Mouse (Mus musculus) forebrain, embryonic 11.5 days (tissue): ENCODE results near the gene Esp15. TPM values are rescaled to one million over a fixed set of nuclear protein-coding genes. Genes with fewer than 3 reads are reported as not detected.
"Not testable (repeated sequence)": the region's sequence is repeated elsewhere in the genome, so short reads cannot be mapped to it uniquely, and the experiment has no call there.

Source experiments
- ATAC-seq: fragments of 200-750 bp; cut with Nextera tagmentation; replicated peaks from 2 replicates; pipeline ENCODE4 v1.8.0; 2017; ENCODE audit warnings: moderate TSS enrichment; ENCODE audit not compliant: low FRiP score
- DNase-seq: peaks from one replicate; pipeline ENCODE4 v3.0.0-alpha.2; 2017; ENCODE audit warnings: low spot score
- H3K27ac ChIP-seq: fragments of 300-500 bp; sonication (generic); 2 replicates; pipeline ENCODE4 v1.5.1; 2014; ENCODE audit warnings: low read depth, low read length
- H3K27me3 ChIP-seq: fragments of 300-500 bp; sonication (generic); 2 replicates; pipeline ENCODE4 v1.6.1; 2014; ENCODE audit warnings: mild to moderate bottlenecking, low read length, mixed read lengths; ENCODE audit not compliant: control insufficient read depth, insufficient read depth
- H3K36me3 ChIP-seq: fragments of 300-500 bp; sonication (generic); 2 replicates; pipeline ENCODE4 v1.6.1; 2014; ENCODE audit warnings: mild to moderate bottlenecking, low read length, moderate library complexity, mixed read lengths; ENCODE audit not compliant: control insufficient read depth, insufficient read depth
- H3K4me1 ChIP-seq: fragments of 300-500 bp; sonication (generic); replicated peaks from 2 replicates; pipeline ENCODE4 v1.6.1; 2014; ENCODE audit warnings: low read length, mixed read lengths; ENCODE audit not compliant: control insufficient read depth, insufficient read depth
- H3K4me2 ChIP-seq: fragments of 300-500 bp; sonication (generic); 2 replicates; pipeline ENCODE4 v1.6.1; 2014; ENCODE audit warnings: low read depth, mild to moderate bottlenecking, low read length, moderate library complexity, mixed read lengths; ENCODE audit not compliant: severe bottlenecking
- H3K4me3 ChIP-seq: fragments of 300-500 bp; sonication (generic); 2 replicates; pipeline ENCODE4 v1.5.1; 2014; ENCODE audit warnings: low read depth, low read length
- H3K9ac ChIP-seq: fragments of 300-500 bp; sonication (generic); 2 replicates; pipeline ENCODE4 v1.6.1; 2014; ENCODE audit warnings: low read length
- H3K9me3 ChIP-seq: fragments of 300-500 bp; sonication (generic); 2 replicates; pipeline ENCODE4 v1.6.1; 2016; ENCODE audit warnings: low read length, mixed read lengths; ENCODE audit not compliant: control insufficient read depth
- WGBS: fragments of 180-500 bp; shearing (Covaris S2); extraction: QIAGEN DNeasy Blood & Tissue Kit; methylation state at CpG from one replicate; pipeline ENCODE4 v1.1.7; 2014; 5-methylcytosine and 5-hydroxymethylcytosine counted together
- polyA plus RNA-seq: library from polyadenylated mRNA; unstranded; fragments of >200 nt; fragmentation: Nextera tagmentation; extraction: Ambion mirVana; gene quantifications from 2 replicates; pipeline ENCODE4 v1.2.1, GENCODE M21; 2014

The Esp15 gene
- 0.16 TPM in 1 of 2 replicates, not detected in the other for polyA plus RNA-seq

DNA sequence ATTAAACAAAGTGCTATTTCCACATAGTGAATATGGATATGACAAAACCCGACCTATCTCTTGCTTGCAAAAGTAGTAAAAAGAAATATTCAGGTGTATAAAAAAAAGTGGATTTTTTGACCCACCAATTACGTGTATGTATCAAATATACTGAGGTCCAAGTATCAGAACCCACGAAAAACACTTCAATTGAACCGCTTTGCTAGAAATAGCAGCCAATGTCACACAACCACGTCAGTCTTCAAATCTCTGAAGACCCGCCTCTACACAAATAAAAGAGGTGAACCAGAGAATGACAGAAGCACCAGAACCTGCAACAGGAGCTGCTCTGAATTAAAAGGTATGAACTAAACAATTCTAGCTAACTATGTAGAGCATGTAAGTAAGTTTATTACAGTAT is at the start of gene Esp15:
TSS of gene Esp15 (plus strand) at position 301 of the 400 bp plus-strand sequence.
- WGBS = 78% methylated on average over 6 of the region's 6 CpGs
- not testable (repeated sequence) for H3K4me3 ChIP-seq, H3K4me1 ChIP-seq, H3K9me3 ChIP-seq, H3K27me3 ChIP-seq, H3K4me2 ChIP-seq, DNase-seq, H3K27ac ChIP-seq, H3K9ac ChIP-seq, H3K36me3 ChIP-seq, ATAC-seq

GRCm38 (mm10) chr17:39591550-39591949 is 49.2 kb upstream of the Esp15 start:
- DNase-seq (no peak), ATAC-seq (no peak)
- H3K36me3 ChIP-seq = no peaks in the 10 kb centered on the region
- no peaks in the 10 kb centered on the region for H3K4me1 ChIP-seq
- H3K4me3 ChIP-seq = no peak overlapping the region
- H3K9me3 ChIP-seq = no peaks in the 10 kb centered on the region; the same call in 1 of the 2 replicates
- WGBS = 69% methylated on average over 1 of the region's 1 CpGs
- H3K27me3 ChIP-seq = no peaks in the 10 kb centered on the region
- no peak overlapping the region for H3K4me2 ChIP-seq
- H3K9ac ChIP-seq = no peak overlapping the region
- no peak overlapping the region for H3K27ac ChIP-seq

Other genes with a start within 250 kb of the Esp15 start
- gene Esp18, start 234.6 kb upstream of the Esp15 start, polyA plus RNA-seq = not detected in 2 replicates
- gene Esp16, start 104.8 kb upstream of the Esp15 start, polyA plus RNA-seq = not detected in 2 replicates